Mouse (Mus musculus) adipose tissue, adult 10 weeks (tissue): ENCODE results near the gene Krtap24-1. TPM values are rescaled to one million over a fixed set of nuclear protein-coding genes. Genes with fewer than 3 reads are reported as not detected.

Experiments
- polyA plus RNA-seq: library from polyadenylated mRNA; stranded (reverse); fragments of 350-450 nt; fragmentation: Illumina TruSeq; extraction: RNeasy Lipid Tissue Mini Kit (QIAGEN cat#74804); gene quantifications from one replicate; pipeline ENCODE4 v1.2.3, GENCODE M21; 2014; ENCODE audit warnings: low read depth, low replicate concordance

Gene Krtap24-1
- polyA plus RNA-seq, result not detected

DNA sequence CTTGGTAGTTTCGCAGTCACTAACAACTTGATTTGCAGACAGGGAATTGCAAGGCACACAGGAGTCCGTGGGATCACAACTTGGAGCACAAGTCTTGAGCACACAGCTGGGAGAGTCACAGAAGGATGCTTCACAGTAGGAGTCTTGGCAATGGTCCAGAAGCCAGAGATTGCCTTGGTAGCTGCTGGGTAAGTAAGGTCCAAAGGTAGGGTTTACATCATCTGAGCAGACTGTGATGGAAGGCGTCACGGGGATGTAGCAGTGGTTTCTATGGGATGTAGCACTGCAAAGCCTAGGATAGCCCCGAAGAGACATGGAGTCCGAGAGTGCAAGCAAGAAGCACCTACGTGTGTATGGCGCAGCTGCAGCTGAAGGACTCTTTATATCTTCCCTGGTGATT lies at the start of gene Krtap24-1:
TSS of gene Krtap24-1 (minus strand) at position 358 of the 400 bp plus-strand sequence.

GRCm38 (mm10) chr16:88647358-88647846 lies 35.3 kb upstream of the Krtap24-1 start, which contains the start of gene Krtap26-1:
Gene Krtap26-1, minus strand, starts transcription at chr16:88647796.

GRCm38 (mm10) chr16:88627566-88627965 lies 15.5 kb upstream of the Krtap24-1 start, which contains the start of gene 2310079G19Rik:
Gene 2310079G19Rik, minus strand, starts transcription at chr16:88627666.

DNA sequence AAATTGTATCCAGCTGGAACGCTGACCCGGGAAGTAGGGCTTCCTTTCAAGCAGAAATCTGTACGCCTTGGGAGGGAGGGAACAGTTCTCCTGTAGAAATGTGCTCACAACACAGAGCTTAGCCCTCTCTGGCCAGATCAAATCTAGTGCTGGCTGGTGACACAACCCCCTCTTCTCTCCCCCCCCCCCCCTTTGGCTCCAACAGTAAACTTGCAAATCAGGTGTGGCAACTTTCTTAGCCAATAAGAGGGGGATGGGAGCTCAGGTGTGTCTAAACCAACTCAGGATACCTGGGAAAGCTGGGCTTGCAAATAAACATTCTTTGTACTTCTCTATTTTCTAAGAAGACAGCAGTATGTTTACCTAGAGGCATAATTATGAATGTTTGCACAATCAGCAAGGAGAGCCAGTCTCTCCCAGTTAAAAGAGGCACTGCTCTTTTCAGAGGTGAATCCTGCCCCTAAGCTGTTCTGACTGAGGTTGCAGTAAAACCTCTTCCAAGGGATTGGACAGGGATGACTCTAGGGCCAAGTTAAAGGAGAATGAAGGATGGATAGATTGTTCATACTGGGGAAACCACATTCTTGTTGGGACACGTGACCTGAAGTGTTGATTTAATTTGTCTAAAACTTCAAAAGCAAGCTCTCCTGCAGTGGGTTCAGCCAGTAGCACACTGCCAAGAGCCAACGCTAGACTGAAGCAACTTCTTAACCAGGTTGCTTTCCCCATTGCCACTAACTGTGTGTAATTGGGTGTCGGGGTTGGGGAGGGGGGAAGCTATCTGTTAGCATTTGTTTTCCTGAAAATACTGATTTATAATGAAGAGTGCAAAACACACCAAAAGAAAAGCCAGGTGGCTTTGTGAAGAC lies 48.8 kb downstream of the Krtap24-1 start, which contains the start of gene Cldn8:
TSS of gene Cldn8 (minus strand) at position 139 of the 869 bp plus-strand sequence.

Other genes starting within 250 kb of the Krtap24-1 start
- not detected for gene Cldn17, start 105.3 kb downstream of the Krtap24-1 start, polyA plus RNA-seq
- 46.2 TPM for gene Cldn8, start 49.1 kb downstream of the Krtap24-1 start, polyA plus RNA-seq
- not detected for gene 2310079G19Rik, start 15.4 kb upstream of the Krtap24-1 start, polyA plus RNA-seq
- gene Krtap26-1, start 35.5 kb upstream of the Krtap24-1 start, polyA plus RNA-seq, result not detected
- gene Krtap27-1, start 59.4 kb upstream of the Krtap24-1 start, polyA plus RNA-seq, result not detected
- gene 2310061N02Rik, start 95.7 kb upstream of the Krtap24-1 start, polyA plus RNA-seq, result not detected
- gene Krtap13-1, start 116.6 kb upstream of the Krtap24-1 start, polyA plus RNA-seq, result not detected
- not detected for gene Krtap13, start 139.4 kb upstream of the Krtap24-1 start, polyA plus RNA-seq
- not detected for gene 2310034C09Rik, start 146.6 kb upstream of the Krtap24-1 start, polyA plus RNA-seq
- not detected for gene 2310057N15Rik, start 161.9 kb upstream of the Krtap24-1 start, polyA plus RNA-seq
- not detected for gene Gm5965, start 165.6 kb upstream of the Krtap24-1 start, polyA plus RNA-seq
- gene Gm20741, start 199.9 kb upstream of the Krtap24-1 start, polyA plus RNA-seq, result not detected
- gene Krtap15, start 207.9 kb upstream of the Krtap24-1 start, polyA plus RNA-seq, result not detected
- gene Krtap14, start 213.9 kb upstream of the Krtap24-1 start, polyA plus RNA-seq, result not detected